Mouse (Mus musculus): Measurements from ENCODE around the gene Btrc. TPM values are rescaled to one million over a fixed set of nuclear protein-coding genes. Genes with fewer than 3 reads are reported as not detected.
"Not testable (repeated sequence)": the region's sequence is repeated elsewhere in the genome, so short reads cannot be mapped to it uniquely, and the experiment has no call there.

Gene Btrc
- polyA plus RNA-seq, 1 experiment from 2014 or later, result 48.1 TPM

GRCm38 (mm10) chr19:45350456-45350855, 13.1 kb upstream of the Btrc start:
- Histone ChIP-seq H3K4me2 (ENCODE audit: low read length) (no peak overlapping the region), H3K27me3 (replicated peaks; ENCODE audit: control insufficient read depth, insufficient read depth, low read length) (no peaks in the 10 kb centered on the region), H3K9ac (ENCODE audit: low read length) (no peak overlapping the region), H3K27ac (ENCODE audit: low read depth, low read length) (no peak overlapping the region), H3K9me3 (replicated peaks; ENCODE audit: control insufficient read depth, low read length) (no peaks in the 10 kb centered on the region), H3K4me1 (ENCODE audit: control insufficient read depth, insufficient read depth, low read length) (no peaks in the 10 kb centered on the region), H3K36me3 (ENCODE audit: control insufficient read depth, insufficient read depth, low read length) (no peaks in the 10 kb centered on the region), H3K4me3 (ENCODE audit: low read depth, low read length) (no peak overlapping the region)
- DNase-seq (ENCODE audit: low spot score) (no peak), ATAC-seq (no peak)
- 66% methylated on average over 12 of the region's 12 CpGs for WGBS

GRCm38 (mm10) chr19:45352706-45353105, 10.8 kb upstream of the Btrc start:
- not testable (repeated sequence) for H3K4me2 ChIP-seq (ENCODE audit: low read length); H3K9ac ChIP-seq (ENCODE audit: low read length); H3K4me3 ChIP-seq (ENCODE audit: low read depth, low read length); H3K27ac ChIP-seq (ENCODE audit: low read depth, low read length); H3K4me1 ChIP-seq (ENCODE audit: control insufficient read depth, insufficient read depth, low read length); ATAC-seq; DNase-seq (ENCODE audit: low spot score); H3K9me3 ChIP-seq (replicated peaks; ENCODE audit: control insufficient read depth, low read length); H3K27me3 ChIP-seq (replicated peaks; ENCODE audit: control insufficient read depth, insufficient read depth, low read length); H3K36me3 ChIP-seq (ENCODE audit: control insufficient read depth, insufficient read depth, low read length)
- WGBS, result 88% methylated on average over 7 of the region's 7 CpGs

DNA sequence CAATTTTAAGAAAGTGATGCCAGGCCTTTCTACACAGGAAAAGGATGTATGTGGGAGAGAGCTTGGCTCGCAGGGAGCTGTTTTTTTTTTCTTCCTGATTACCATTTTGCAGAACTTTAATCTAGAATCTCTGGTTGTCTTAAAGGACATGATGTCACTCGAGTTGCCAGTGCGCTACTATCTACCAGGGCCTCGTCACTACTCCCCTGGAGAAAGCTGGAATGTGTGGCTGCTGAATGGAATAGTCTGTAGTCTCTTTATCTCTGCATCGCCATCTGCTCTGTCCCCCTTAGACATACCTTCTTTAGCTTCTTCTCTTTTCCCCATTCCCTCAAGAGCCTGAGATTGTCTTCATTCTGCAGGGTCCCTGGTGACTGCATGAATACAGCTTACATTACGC, 7.9 kb upstream of the Btrc start:
- Histone ChIP-seq H3K4me3 (ENCODE audit: low read depth, low read length) (no peak overlapping the region), H3K27ac (ENCODE audit: low read depth, low read length) (no peak overlapping the region), H3K27me3 (replicated peaks; ENCODE audit: control insufficient read depth, insufficient read depth, low read length) (no peaks in the 10 kb centered on the region), H3K9me3 (replicated peaks; ENCODE audit: control insufficient read depth, low read length) (no peaks in the 10 kb centered on the region), H3K36me3 (ENCODE audit: control insufficient read depth, insufficient read depth, low read length) (no peaks in the 10 kb centered on the region), H3K4me2 (ENCODE audit: low read length) (no peak overlapping the region), H3K4me1 (ENCODE audit: control insufficient read depth, insufficient read depth, low read length) (no peaks in the 10 kb centered on the region), H3K9ac (ENCODE audit: low read length) (no peak overlapping the region)
- ATAC-seq (no peak), DNase-seq (ENCODE audit: low spot score) (no peak)
- WGBS, result 88% methylated on average over 6 of the region's 6 CpGs

GRCm38 (mm10) chr19:45356868-45357267, 6.7 kb upstream of the Btrc start:
- DNase-seq (ENCODE audit: low spot score); H3K4me2 ChIP-seq (ENCODE audit: low read length); H3K27ac ChIP-seq (ENCODE audit: low read depth, low read length); H3K9me3 ChIP-seq (replicated peaks; ENCODE audit: control insufficient read depth, low read length); ATAC-seq; H3K4me3 ChIP-seq (ENCODE audit: low read depth, low read length); H3K27me3 ChIP-seq (replicated peaks; ENCODE audit: control insufficient read depth, insufficient read depth, low read length); H3K36me3 ChIP-seq (ENCODE audit: control insufficient read depth, insufficient read depth, low read length); H3K9ac ChIP-seq (ENCODE audit: low read length); H3K4me1 ChIP-seq (ENCODE audit: control insufficient read depth, insufficient read depth, low read length): not testable (repeated sequence)
- 79% methylated on average over 6 of the region's 6 CpGs for WGBS

DNA sequence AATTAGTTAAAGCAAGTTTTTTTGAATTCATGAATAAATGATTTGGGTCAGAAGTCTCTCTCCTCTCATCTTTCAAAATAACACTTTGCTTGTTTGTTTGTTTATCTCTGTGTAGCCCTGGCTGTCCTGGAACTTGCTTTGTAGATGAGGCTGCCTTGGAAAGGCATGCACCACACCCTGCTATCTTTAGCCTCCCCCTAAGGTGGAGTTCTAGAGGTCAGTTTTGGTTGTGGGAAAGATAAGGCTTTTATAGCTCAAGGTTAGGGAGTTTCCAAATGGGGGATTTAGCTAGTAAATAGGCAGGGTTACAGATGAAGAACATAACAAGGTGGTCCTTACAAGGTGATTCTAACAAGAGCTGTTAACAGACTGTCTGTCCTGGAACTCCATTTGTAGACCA, 3.0 kb upstream of the Btrc start:
- no peaks in the 10 kb centered on the region for H3K9me3 ChIP-seq (replicated peaks; ENCODE audit: control insufficient read depth, low read length)
- no peak for DNase-seq (ENCODE audit: low spot score)
- H3K4me1 ChIP-seq (ENCODE audit: control insufficient read depth, insufficient read depth, low read length), result peaks cover 10% of the 10 kb centered on the region
- H3K27me3 ChIP-seq (replicated peaks; ENCODE audit: control insufficient read depth, insufficient read depth, low read length), result 0 out of 2 replicates have a peak, but pooled peaks cover 3% of the 10 kb centered on the region
- no peak overlapping the region for H3K9ac ChIP-seq (ENCODE audit: low read length)
- no peak overlapping the region for H3K4me2 ChIP-seq (ENCODE audit: low read length)
- ATAC-seq, result no peak
- H3K4me3 ChIP-seq (ENCODE audit: low read depth, low read length), result no peak overlapping the region
- no peak overlapping the region for H3K27ac ChIP-seq (ENCODE audit: low read depth, low read length)
- no peaks in the 10 kb centered on the region for H3K36me3 ChIP-seq (ENCODE audit: control insufficient read depth, insufficient read depth, low read length)

DNA sequence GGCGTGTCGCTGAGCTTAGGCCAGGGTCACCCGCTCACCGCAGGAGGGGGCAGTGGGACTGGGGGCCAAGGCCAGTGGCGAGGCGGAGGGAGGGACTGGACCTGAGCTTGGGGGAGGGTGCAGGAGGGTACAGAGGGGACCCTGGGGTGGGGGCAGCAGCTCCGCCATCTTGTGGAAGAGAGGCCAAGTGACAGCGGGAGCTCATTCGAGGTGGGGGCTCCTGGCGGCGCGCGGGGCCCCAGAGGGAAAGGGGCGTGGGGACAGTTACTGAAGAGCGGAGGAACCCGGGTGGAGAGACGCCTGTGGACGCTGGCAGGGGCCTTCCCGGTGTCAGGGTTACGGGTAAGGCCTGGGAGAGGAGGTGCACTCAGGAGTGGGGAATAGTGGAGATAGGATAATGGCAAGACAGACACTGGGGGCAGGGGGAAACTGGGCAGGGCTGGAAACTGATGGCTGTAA, 428 bp downstream of the Btrc start:
- Histone ChIP-seq H3K4me3 (ENCODE audit: low read depth, low read length) (peak overlapping the region; percentile 78), H3K4me1 (ENCODE audit: control insufficient read depth, insufficient read depth, low read length) (peaks cover 10% of the 10 kb centered on the region), H3K4me2 (ENCODE audit: low read length) (peak overlapping the region; percentile 76), H3K9ac (ENCODE audit: low read length) (peak overlapping the region; percentile 86), H3K27me3 (replicated peaks; ENCODE audit: control insufficient read depth, insufficient read depth, low read length) (0 out of 2 replicates have a peak, but pooled peaks cover 3% of the 10 kb centered on the region), H3K27ac (ENCODE audit: low read depth, low read length) (peak overlapping the region; percentile 95), H3K36me3 (ENCODE audit: control insufficient read depth, insufficient read depth, low read length) (0 out of 2 replicates have a peak, but pooled peaks cover 4% of the 10 kb centered on the region), H3K9me3 (replicated peaks; ENCODE audit: control insufficient read depth, low read length) (no peaks in the 10 kb centered on the region)
- DNase-seq (ENCODE audit: low spot score), result peak; percentile 68
- WGBS, result 1% methylated on average over 20 of the region's 20 CpGs
- peak; percentile 80 for ATAC-seq

DNA sequence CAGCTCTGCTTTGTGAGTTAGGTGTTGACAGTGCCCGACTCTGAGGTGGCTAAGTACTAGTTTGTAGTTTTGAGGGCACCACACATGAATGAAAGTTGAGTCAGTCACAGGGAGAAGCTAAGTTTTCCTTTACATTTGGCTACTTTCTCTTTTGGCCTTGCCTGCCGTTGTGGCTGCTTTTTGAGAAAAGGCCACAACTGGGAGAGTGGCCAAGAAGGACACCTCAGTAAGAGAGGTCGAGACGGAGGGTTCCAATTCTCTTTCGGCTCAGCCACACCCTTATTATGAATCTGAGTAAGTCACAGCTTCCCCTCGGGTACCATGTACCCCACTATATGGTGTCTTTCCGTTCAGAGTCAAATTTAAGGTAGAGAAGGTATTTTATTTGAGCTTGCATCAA, 3.1 kb downstream of the Btrc start:
- Histone ChIP-seq H3K36me3 (ENCODE audit: control insufficient read depth, insufficient read depth, low read length) (0 out of 2 replicates have a peak, but pooled peaks cover 4% of the 10 kb centered on the region), H3K4me2 (ENCODE audit: low read length) (no peak overlapping the region), H3K9me3 (replicated peaks; ENCODE audit: control insufficient read depth, low read length) (no peaks in the 10 kb centered on the region), H3K27ac (ENCODE audit: low read depth, low read length) (no peak overlapping the region), H3K4me3 (ENCODE audit: low read depth, low read length) (no peak overlapping the region), H3K4me1 (ENCODE audit: control insufficient read depth, insufficient read depth, low read length) (peaks cover 10% of the 10 kb centered on the region), H3K9ac (ENCODE audit: low read length) (no peak overlapping the region), H3K27me3 (replicated peaks; ENCODE audit: control insufficient read depth, insufficient read depth, low read length) (no peaks in the 10 kb centered on the region)
- no peak for DNase-seq (ENCODE audit: low spot score)
- WGBS, result 90% methylated on average over 7 of the region's 7 CpGs
- ATAC-seq, result no peak

DNA sequence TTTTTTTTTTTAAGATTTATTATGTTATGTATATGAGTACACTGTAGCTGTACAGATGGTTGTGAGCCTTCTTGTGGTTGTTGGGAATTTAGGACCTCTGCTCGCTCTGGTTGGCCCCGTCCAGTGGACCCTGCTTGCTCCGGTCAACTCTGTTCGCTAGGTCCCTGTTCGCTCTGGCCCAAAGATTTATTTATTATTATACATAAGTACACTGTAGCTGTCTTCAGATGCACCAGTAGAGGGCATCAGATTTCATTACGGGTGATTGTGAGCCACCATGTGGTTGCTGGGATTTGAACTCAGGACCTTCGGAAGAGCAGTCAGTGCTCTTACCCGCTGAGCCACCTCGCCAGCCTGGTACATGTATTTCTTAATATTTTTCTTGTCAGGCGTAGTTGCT, 21.3 kb downstream of the Btrc start:
- H3K27me3 ChIP-seq (replicated peaks; ENCODE audit: control insufficient read depth, insufficient read depth, low read length); DNase-seq (ENCODE audit: low spot score); H3K9ac ChIP-seq (ENCODE audit: low read length); H3K4me2 ChIP-seq (ENCODE audit: low read length); H3K27ac ChIP-seq (ENCODE audit: low read depth, low read length); H3K4me3 ChIP-seq (ENCODE audit: low read depth, low read length); H3K9me3 ChIP-seq (replicated peaks; ENCODE audit: control insufficient read depth, low read length); H3K4me1 ChIP-seq (ENCODE audit: control insufficient read depth, insufficient read depth, low read length); H3K36me3 ChIP-seq (ENCODE audit: control insufficient read depth, insufficient read depth, low read length); ATAC-seq: not testable (repeated sequence)
- 97% methylated on average over 10 of the region's 10 CpGs for WGBS

DNA sequence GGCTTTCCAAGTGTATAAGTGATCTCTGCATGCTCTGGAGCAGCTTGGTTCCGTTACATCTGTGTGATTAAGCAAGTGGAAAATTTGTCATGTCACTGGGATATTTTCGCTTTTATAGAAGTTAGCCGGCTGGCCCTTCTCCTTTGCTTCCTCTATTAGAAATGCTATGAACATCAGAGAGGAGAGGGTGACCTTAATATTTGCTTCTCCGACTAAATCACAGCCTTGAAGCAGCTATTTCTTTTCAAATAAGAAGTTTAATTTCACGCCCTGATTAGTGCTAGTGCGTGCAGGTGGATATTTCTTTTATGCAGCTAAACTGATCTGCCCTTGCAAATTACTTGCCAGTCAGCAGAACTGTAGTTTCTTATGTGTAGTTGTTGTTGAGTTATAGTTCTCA, 25.0 kb downstream of the Btrc start:
- ATAC-seq, result no peak
- Histone ChIP-seq H3K4me3 (ENCODE audit: low read depth, low read length) (no peak overlapping the region), H3K4me2 (ENCODE audit: low read length) (no peak overlapping the region), H3K27ac (ENCODE audit: low read depth, low read length) (no peak overlapping the region), H3K27me3 (replicated peaks; ENCODE audit: control insufficient read depth, insufficient read depth, low read length) (no peaks in the 10 kb centered on the region), H3K9ac (ENCODE audit: low read length) (no peak overlapping the region), H3K9me3 (replicated peaks; ENCODE audit: control insufficient read depth, low read length) (no peaks in the 10 kb centered on the region), H3K36me3 (ENCODE audit: control insufficient read depth, insufficient read depth, low read length) (peaks cover 8% of the 10 kb centered on the region), H3K4me1 (ENCODE audit: control insufficient read depth, insufficient read depth, low read length) (no peaks in the 10 kb centered on the region)
- 80% methylated on average over 6 of the region's 6 CpGs for WGBS
- DNase-seq (ENCODE audit: low spot score), result no peak

Measured in forebrain, embryonic 14.5 days (tissue).